Mouse (Mus musculus) thymus, adult 2 months (tissue): ENCODE data around the gene Sgo2a. TPM values are rescaled to one million over a fixed set of nuclear protein-coding genes. Genes with fewer than 3 reads are reported as not detected.
A peak's percentile ranks its signal among the peaks of the same experiment; 100 is the strongest.

ENCODE experiments used
- DNase-seq: peaks from one replicate; pipeline ENCODE4 v3.0.0; 2021
- H3K27ac ChIP-seq: fragments of 200-500 bp; 2 replicates; pipeline ENCODE4 v1.5.1; 2012; ENCODE audit warnings: low read length, control low read depth; ENCODE audit not compliant: control insufficient read depth, insufficient read depth
- H3K27me3 ChIP-seq: fragments of 200-500 bp; 2 replicates; pipeline ENCODE4 v1.6.1; 2012; ENCODE audit warnings: mild to moderate bottlenecking, low read length, moderate library complexity, mixed read lengths; ENCODE audit not compliant: control insufficient read depth, insufficient read depth
- H3K36me3 ChIP-seq: fragments of 200-500 bp; 2 replicates; pipeline ENCODE4 v1.6.1; 2012; ENCODE audit warnings: mild to moderate bottlenecking, low read length, moderate library complexity; ENCODE audit not compliant: control insufficient read depth, insufficient read depth
- H3K4me1 ChIP-seq: fragments of 200-500 bp; replicated peaks from 2 replicates; pipeline ENCODE4 v1.6.1; 2012; ENCODE audit warnings: low read length; ENCODE audit not compliant: control insufficient read depth, insufficient read depth
- H3K4me3 ChIP-seq: fragments of 200-500 bp; 2 replicates; pipeline ENCODE4 v1.5.1; 2012; ENCODE audit warnings: mild to moderate bottlenecking, low read length, control low read depth, moderate library complexity; ENCODE audit not compliant: control insufficient read depth, insufficient read depth
- CTCF ChIP-seq: fragments of 200-500 bp; IDR thresholded peaks from 2 replicates; pipeline ENCODE4 v1.5.1; 2012; ENCODE audit warnings: mild to moderate bottlenecking, control low read depth, low read length, moderate library complexity, borderline replicate concordance; ENCODE audit not compliant: control insufficient read depth, poor library complexity, insufficient read depth; ENCODE audit errors: extremely low read depth
- POLR2A ChIP-seq: fragments of 200-500 bp; IDR thresholded peaks from 2 replicates; pipeline ENCODE4 v1.6.1; 2012; ENCODE audit warnings: mild to moderate bottlenecking, low read length, control low read depth, moderate library complexity; ENCODE audit not compliant: control insufficient read depth, poor library complexity, insufficient read depth; ENCODE audit errors: extremely low read depth
- WGBS: fragments of 180-500 bp; shearing (Covaris S2); methylation state at CpG from one replicate; pipeline ENCODE4 v1.1.7; 2018; 5-methylcytosine and 5-hydroxymethylcytosine counted together
- polyA plus RNA-seq: library from polyadenylated mRNA; depleted of rRNA; stranded (reverse); fragments of >200 nt; gene quantifications from 2 replicates; pipeline ENCODE4 v1.2.3, GENCODE M21; 2012

Sgo2a gene
- polyA plus RNA-seq, 1 experiment: 3.6 TPM

GRCm38 (mm10) chr1:57954376-57954765 is 41.4 kb upstream of the Sgo2a start:
- H3K4me1 ChIP-seq: peaks cover 5% of the 10 kb centered on the region
- peak overlapping the region; percentile 74; the same call in 1 of the 2 replicates for H3K27ac ChIP-seq
- peaks cover 17% of the 10 kb centered on the region for H3K36me3 ChIP-seq
- DNase-seq: peak; percentile 14
- no peaks in the 10 kb centered on the region for H3K27me3 ChIP-seq
- TF ChIP-seq CTCF: no peak
- TF ChIP-seq POLR2A: no peak
- H3K4me3 ChIP-seq: no peak overlapping the region
- WGBS: 29% methylated on average over 5 of the region's 5 CpGs

- TF ChIP-seq CTCF (no peak), POLR2A (no peak)
- no peak overlapping the region for H3K4me3 ChIP-seq
Measured at GRCm38 (mm10) chr1:57955774-57956173, 40.0 kb upstream of the Sgo2a start.

GRCm38 (mm10) chr1:57969327-57970271 is 26.2 kb upstream of the Sgo2a start:
- WGBS: under 1% methylated on average over 65 of the region's 65 CpGs
- peaks cover 3% of the 10 kb centered on the region; the same call in 1 of the 2 replicates for H3K4me1 ChIP-seq
- no peaks in the 10 kb centered on the region for H3K27me3 ChIP-seq
- TF ChIP-seq POLR2A (peak; percentile 92), CTCF (peak; percentile 92)
- H3K36me3 ChIP-seq: peaks cover 3% of the 10 kb centered on the region; the same call in 1 of the 2 replicates
- peak overlapping the region; percentile 83 for H3K4me3 ChIP-seq
- H3K27ac ChIP-seq: 0 out of 2 replicates have a peak overlapping the region, but pooled peaks have one; percentile 1
- DNase-seq: peak; percentile 96

More at GRCm38 (mm10) chr1:57955774-57956173, 40.0 kb upstream of the Sgo2a start:
- 85% methylated on average over 1 of the region's 1 CpGs for WGBS
- H3K27ac ChIP-seq: no peak overlapping the region
- no peaks in the 10 kb centered on the region for H3K27me3 ChIP-seq
- no peak for DNase-seq
- peaks cover 17% of the 10 kb centered on the region for H3K36me3 ChIP-seq
- H3K4me1 ChIP-seq: peaks cover 5% of the 10 kb centered on the region

GRCm38 (mm10) chr1:57971588-57971987 is 24.2 kb upstream of the Sgo2a start:
- H3K27me3 ChIP-seq: no peaks in the 10 kb centered on the region
- DNase-seq: no peak

GRCm38 (mm10) chr1:57976860-57977259 is 18.9 kb upstream of the Sgo2a start:
- WGBS: 94% methylated on average over 3 of the region's 3 CpGs
- no peak for DNase-seq
- Histone ChIP-seq H3K36me3 (no peaks in the 10 kb centered on the region), H3K4me3 (no peak overlapping the region), H3K4me1 (no peaks in the 10 kb centered on the region), H3K27me3 (no peaks in the 10 kb centered on the region), H3K27ac (no peak overlapping the region)
- TF ChIP-seq CTCF (no peak), POLR2A (no peak)

More at GRCm38 (mm10) chr1:57971588-57971987, 24.2 kb upstream of the Sgo2a start:
- Histone ChIP-seq H3K4me1 (peaks cover 3% of the 10 kb centered on the region; the same call in 1 of the 2 replicates), H3K27ac (no peak overlapping the region), H3K36me3 (no peaks in the 10 kb centered on the region), H3K4me3 (no peak overlapping the region)
- 34% methylated on average over 2 of the region's 2 CpGs for WGBS
- TF ChIP-seq POLR2A: no peak
- TF ChIP-seq CTCF: no peak

- no peak for TF ChIP-seq POLR2A
- TF ChIP-seq CTCF: no peak
- no peak for DNase-seq
Measured at GRCm38 (mm10) chr1:57989052-57989600, 6.6 kb upstream of the Sgo2a start.

More at GRCm38 (mm10) chr1:57989052-57989600, 6.6 kb upstream of the Sgo2a start:
- no peaks in the 10 kb centered on the region for H3K4me1 ChIP-seq
- H3K27me3 ChIP-seq: no peaks in the 10 kb centered on the region
- H3K36me3 ChIP-seq: no peaks in the 10 kb centered on the region
- H3K27ac ChIP-seq: no peak overlapping the region
- H3K4me3 ChIP-seq: no peak overlapping the region
- 87% methylated on average over 6 of the region's 6 CpGs for WGBS
